Comparison of ENCODE assay signal across 19 mouse cellular contexts in genomic region chr5:30411524-30411923, GRCm38 (mm10). TPM values are rescaled to one million over a fixed set of nuclear protein-coding genes. Genes with fewer than 3 reads are reported as not detected.
A peak's percentile ranks its signal among the peaks of the same experiment; 100 is the strongest.
DNase-seq lines count a peak whose midpoint lies in the region; ATAC-seq lines count a peak whose summit lies in the region.
"Had no signal": no experiment of that assay in that cellular context is flagged by ENCODE, and none has a peak within 500 bp of the region (broad histone marks: within the 10 kb centered on the region; RNA-seq: fewer than 3 reads in every experiment).

No protein-coding gene starts in this region.

- H3K4me3 ChIP-seq in midbrain, embryonic 14.5 days (replicated peaks; ENCODE audit: low read depth, low read length): no peak overlapping the region
- H3K4me3 ChIP-seq in midbrain, embryonic 16.5 days (ENCODE audit: low read depth, low read length): no peak overlapping the region
- H3K4me3 ChIP-seq: heart, embryonic 12.5 days; limb, embryonic 15.5 days had no signal

- H3K4me1 ChIP-seq in midbrain, embryonic 14.5 days (ENCODE audit: control insufficient read depth, insufficient read depth, low read length): peaks cover 4% of the 10 kb centered on the region; the same call in 1 of the 2 replicates
- H3K4me1 ChIP-seq in midbrain, embryonic 16.5 days (ENCODE audit: control insufficient read depth, insufficient read depth, low read length): peaks cover 14% of the 10 kb centered on the region
- H3K4me1 ChIP-seq: limb, embryonic 15.5 days had no signal

- no peaks in the 10 kb centered on the region for H3K27me3 ChIP-seq in midbrain, embryonic 14.5 days (ENCODE audit: control insufficient read depth, insufficient read depth, low read length)
- H3K27me3 ChIP-seq in midbrain, embryonic 16.5 days (ENCODE audit: control insufficient read depth, insufficient read depth, low read depth, low read length): no peaks in the 10 kb centered on the region
- H3K27me3 ChIP-seq: heart, embryonic 12.5 days; limb, embryonic 15.5 days had no signal

- H3K4me2 ChIP-seq in midbrain, embryonic 14.5 days (ENCODE audit: low read length): no peak overlapping the region
- no peak overlapping the region for H3K4me2 ChIP-seq in midbrain, embryonic 16.5 days (ENCODE audit: low read length)
- H3K4me2 ChIP-seq: heart, embryonic 12.5 days; limb, embryonic 15.5 days had no signal

- DNase-seq in kidney, adult 18-20 months: peak; percentile 12
- DNase-seq in kidney, postnatal 4 days: no peak
- peak; percentile 54 for DNase-seq in midbrain, embryonic 14.5 days
- DNase-seq in kidney, postnatal 25 days: peak; percentile 32 to 57
- no peak for DNase-seq in thymus, postnatal 0 days (ENCODE audit: low spot score)
- DNase-seq: cerebellum, adult 11-12 months; heart, postnatal 36 days had no signal

- H3K27ac ChIP-seq in midbrain, embryonic 14.5 days (replicated peaks; ENCODE audit: low read depth, low read length): no peak overlapping the region
- no peak overlapping the region for H3K27ac ChIP-seq in midbrain, embryonic 16.5 days (ENCODE audit: low read length)
- H3K27ac ChIP-seq: limb, embryonic 15.5 days had no signal

- H3K9me3 ChIP-seq in midbrain, embryonic 14.5 days (ENCODE audit: control insufficient read depth, low read length): no peaks in the 10 kb centered on the region
- no peaks in the 10 kb centered on the region for H3K9me3 ChIP-seq in midbrain, embryonic 16.5 days (replicated peaks; ENCODE audit: control insufficient read depth, low read length, poor library complexity, severe bottlenecking)
- H3K9me3 ChIP-seq: heart, embryonic 12.5 days; limb, embryonic 15.5 days had no signal

- H3K9ac ChIP-seq in midbrain, embryonic 14.5 days (replicated peaks; ENCODE audit: low read length): no peak overlapping the region
- H3K9ac ChIP-seq in midbrain, embryonic 16.5 days (ENCODE audit: low read depth, low read length): no peak overlapping the region
- H3K9ac ChIP-seq: heart, embryonic 12.5 days; limb, embryonic 15.5 days had no signal

- WGBS in midbrain, embryonic 14.5 days: 41% methylated on average over 10 of the region's 10 CpGs
- WGBS in midbrain, embryonic 16.5 days: 43% methylated on average over 10 of the region's 10 CpGs

- ATAC-seq in midbrain, embryonic 14.5 days (ENCODE audit: low FRiP score, low TSS enrichment): no peak
- ATAC-seq in midbrain, embryonic 16.5 days: no peak
- ATAC-seq in erythroblast, adult 5-6 weeks (replicated peaks; ENCODE audit: low FRiP score, poor library complexity, severe bottlenecking): no peak
- ATAC-seq: forebrain, embryonic 16.5 days had no signal

- no peaks in the 10 kb centered on the region for H3K36me3 ChIP-seq in midbrain, embryonic 14.5 days (ENCODE audit: control insufficient read depth, insufficient read depth, low read length)
- H3K36me3 ChIP-seq in midbrain, embryonic 16.5 days (ENCODE audit: control insufficient read depth, insufficient read depth, low read length): no peaks in the 10 kb centered on the region
- H3K36me3 ChIP-seq: heart, embryonic 12.5 days; limb, embryonic 15.5 days had no signal

RNA-seq across cellular contexts. Expression of gene Otof, which starts 50.2 kb away (rescaled TPM):
- polyA plus RNA-seq in midbrain, embryonic 14.5 days (2014; fragmentation: Nextera tagmentation; extraction: Ambion mirVana): 2.7 and 3.3 TPM in 2 replicates
- polyA plus RNA-seq in midbrain, embryonic 16.5 days (2015; fragmentation: Nextera tagmentation; extraction: Ambion mirVana): 4.0 and 5.5 TPM in 2 replicates
- 0.21 TPM in 1 of 2 replicates, not detected in the other for total RNA-seq in erythroblast, adult 5-6 weeks (2015; ENCODE audit: low replicate concordance)
- total RNA-seq in erythroblast, adult 5-6 weeks (2017; ENCODE audit: low replicate concordance): not detected in 2 replicates
- 0.16 and 0.17 TPM in 2 replicates for polyA plus RNA-seq in thymus, postnatal 0 days (2015; fragmentation: Nextera tagmentation; extraction: Ambion mirVana)
- total RNA-seq: granulocyte monocyte progenitor cell, adult 5-6 weeks; heart, postnatal 36 days; neutrophil, adult 5-6 weeks had no signal

RNA-seq across cellular contexts. Expression of gene 1700001C02Rik, which starts 54.3 kb away (rescaled TPM):
- 0.41 and 1.2 TPM in 2 replicates for polyA plus RNA-seq in midbrain, embryonic 14.5 days (2014; fragmentation: Nextera tagmentation; extraction: Ambion mirVana)
- 0.71 and 2.1 TPM in 2 replicates for polyA plus RNA-seq in midbrain, embryonic 16.5 days (2015; fragmentation: Nextera tagmentation; extraction: Ambion mirVana)
- not detected in 2 replicates for total RNA-seq in erythroblast, adult 5-6 weeks (2015; ENCODE audit: low replicate concordance)
- total RNA-seq in erythroblast, adult 5-6 weeks (2017; ENCODE audit: low replicate concordance): not detected in 2 replicates
- 0.66 and 1.4 TPM in 2 replicates for polyA plus RNA-seq in thymus, postnatal 0 days (2015; fragmentation: Nextera tagmentation; extraction: Ambion mirVana)
- total RNA-seq: ES-E14; granulocyte monocyte progenitor cell, adult 5-6 weeks; heart, postnatal 36 days; left cerebral cortex, postnatal 25 days; megakaryocyte, adult 5-6 weeks; neutrophil, adult 5-6 weeks had no signal
- polyA plus RNA-seq: embryonic facial prominence, embryonic 11.5 days; heart, embryonic 12.5 days; limb, embryonic 15.5 days; stomach, embryonic 14.5 days had no signal

Comparison
In these comparisons a context has a peak if more than half of its experiments do, and no peak if none do; other contexts are left out.
1. DNase-seq: peak in kidney, adult 18-20 months (single experiment), midbrain, embryonic 14.5 days (single experiment) and kidney, postnatal 25 days (2 of 2); none in kidney, postnatal 4 days (0 of 2) and thymus, postnatal 0 days (single experiment).